Mouse (Mus musculus) retina, postnatal 1 day (tissue): ENCODE results near the gene Mgst3.
A peak's percentile ranks its signal among the peaks of the same experiment; 100 is the strongest.

ENCODE experiments used
- DNase-seq: peaks from one replicate; pipeline ENCODE4 v3.0.0-alpha.2; 2012

Gene Mgst3

GRCm38 (mm10) chr1:167387310-167387709, 6.3 kb downstream of the Mgst3 start:
- no peak for DNase-seq

GRCm38 (mm10) chr1:167386466-167386865, 7.2 kb downstream of the Mgst3 start:
- DNase-seq, result no peak

DNA sequence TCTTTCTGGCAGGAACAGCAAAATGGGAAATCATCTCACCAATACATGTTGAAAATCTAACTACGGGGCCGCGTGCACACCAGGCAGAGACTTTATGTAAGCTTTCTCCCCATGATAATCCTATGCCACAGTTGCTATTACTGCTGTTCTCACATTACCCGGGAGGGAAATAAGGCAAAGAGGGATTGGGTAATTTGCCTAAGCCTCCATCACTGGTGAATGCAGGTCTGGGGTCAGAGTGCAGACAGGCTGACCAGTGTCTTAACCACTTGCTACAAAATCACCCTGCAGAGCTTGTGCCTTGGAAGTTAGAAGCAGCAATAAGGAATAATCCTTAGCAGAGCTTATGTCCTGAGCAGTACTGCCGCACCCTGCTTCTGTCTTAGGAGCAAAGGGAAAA, 8.0 kb downstream of the Mgst3 start:
- DNase-seq, result peak; percentile 19

- no peak for DNase-seq
Measured at GRCm38 (mm10) chr1:167385211-167385610, 8.4 kb downstream of the Mgst3 start.

GRCm38 (mm10) chr1:167384156-167384555, 9.5 kb downstream of the Mgst3 start:
- no peak for DNase-seq

DNA sequence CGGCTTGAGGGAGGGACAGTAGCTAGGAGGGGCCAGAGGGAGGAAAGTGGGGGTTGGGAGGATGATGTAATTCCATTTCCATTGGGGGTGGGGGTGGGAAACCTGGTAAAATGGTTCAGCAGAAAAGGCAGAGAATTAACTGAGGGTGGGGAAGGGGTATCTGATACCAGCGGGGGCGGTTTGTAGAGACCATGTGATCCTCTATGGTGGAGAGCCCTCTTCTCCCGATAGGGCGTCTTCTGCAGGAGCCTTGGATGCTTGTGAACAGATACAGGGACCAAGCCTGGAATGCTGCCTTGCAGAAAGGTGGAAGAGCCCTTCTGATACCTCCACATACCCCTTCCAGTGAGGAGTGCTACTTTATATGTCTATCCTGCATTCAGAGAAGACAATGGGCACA, 10.5 kb downstream of the Mgst3 start:
- no peak for DNase-seq

- DNase-seq, result no peak
Measured at GRCm38 (mm10) chr1:167382763-167383162, 10.9 kb downstream of the Mgst3 start.

DNA sequence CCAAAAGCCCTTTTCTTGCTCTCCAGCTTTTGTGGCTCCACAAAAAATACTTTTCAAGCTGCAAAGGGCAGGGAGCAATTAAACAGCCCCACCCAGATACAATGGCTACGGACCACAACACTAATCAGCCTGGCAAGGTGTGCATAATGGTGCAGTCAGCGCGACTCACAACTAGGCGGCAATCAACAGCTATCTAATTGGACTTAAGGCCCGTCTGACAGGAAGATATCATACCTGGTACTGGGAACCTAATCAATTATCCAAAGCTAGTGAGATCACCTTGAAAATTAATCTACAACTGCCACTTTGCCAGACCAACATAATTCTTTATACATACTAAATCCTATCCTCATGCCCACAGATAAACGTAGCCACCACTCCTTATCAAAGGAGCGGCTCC, 11.3 kb downstream of the Mgst3 start:
- no peak for DNase-seq

GRCm38 (mm10) chr1:167381050-167382015, 12.3 kb downstream of the Mgst3 start:
- no peak for DNase-seq

DNA sequence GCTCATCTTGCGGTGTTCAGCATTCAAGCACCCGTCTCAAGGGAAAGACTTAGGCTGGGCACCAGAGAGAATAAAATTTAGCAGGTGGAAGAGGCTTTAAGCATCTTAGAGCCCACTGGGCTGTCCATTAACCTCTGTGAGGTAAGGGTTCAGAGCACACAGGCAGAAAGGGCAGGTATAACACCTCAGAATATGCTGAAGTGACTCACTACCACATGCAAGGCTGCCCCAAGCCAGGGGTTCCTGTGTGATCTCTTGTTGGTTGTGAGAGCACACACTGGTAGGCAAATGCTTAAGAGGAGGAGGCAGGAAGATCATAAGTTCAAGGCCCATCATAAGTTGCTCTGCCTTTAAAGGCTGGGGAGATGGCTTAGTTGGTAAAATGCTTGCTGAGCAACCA, 13.4 kb downstream of the Mgst3 start:
- DNase-seq, result no peak

DNA sequence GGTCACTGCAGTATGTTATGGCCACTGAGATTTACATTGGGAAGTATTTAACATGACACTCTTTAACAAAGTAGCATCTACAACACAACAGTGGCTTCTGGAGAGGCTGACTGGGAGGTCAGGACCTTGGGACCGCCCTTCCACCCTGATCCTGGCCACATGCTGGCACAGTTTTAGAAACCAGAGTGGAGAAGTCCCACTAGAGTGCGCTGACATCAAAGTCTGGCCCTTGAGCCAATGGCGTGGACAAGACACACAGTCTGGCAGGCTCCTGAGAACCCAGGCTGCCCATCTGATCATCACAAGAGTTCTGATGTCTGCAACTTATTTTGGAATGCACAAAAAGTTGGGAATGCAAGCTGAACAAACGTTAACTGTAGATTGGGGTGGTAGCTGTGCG, 13.9 kb downstream of the Mgst3 start:
- DNase-seq, result no peak

GRCm38 (mm10) chr1:167378019-167378418, 15.6 kb downstream of the Mgst3 start:
- no peak for DNase-seq

GRCm38 (mm10) chr1:167374942-167375341, 18.7 kb downstream of the Mgst3 start:
- DNase-seq, result no peak

DNA sequence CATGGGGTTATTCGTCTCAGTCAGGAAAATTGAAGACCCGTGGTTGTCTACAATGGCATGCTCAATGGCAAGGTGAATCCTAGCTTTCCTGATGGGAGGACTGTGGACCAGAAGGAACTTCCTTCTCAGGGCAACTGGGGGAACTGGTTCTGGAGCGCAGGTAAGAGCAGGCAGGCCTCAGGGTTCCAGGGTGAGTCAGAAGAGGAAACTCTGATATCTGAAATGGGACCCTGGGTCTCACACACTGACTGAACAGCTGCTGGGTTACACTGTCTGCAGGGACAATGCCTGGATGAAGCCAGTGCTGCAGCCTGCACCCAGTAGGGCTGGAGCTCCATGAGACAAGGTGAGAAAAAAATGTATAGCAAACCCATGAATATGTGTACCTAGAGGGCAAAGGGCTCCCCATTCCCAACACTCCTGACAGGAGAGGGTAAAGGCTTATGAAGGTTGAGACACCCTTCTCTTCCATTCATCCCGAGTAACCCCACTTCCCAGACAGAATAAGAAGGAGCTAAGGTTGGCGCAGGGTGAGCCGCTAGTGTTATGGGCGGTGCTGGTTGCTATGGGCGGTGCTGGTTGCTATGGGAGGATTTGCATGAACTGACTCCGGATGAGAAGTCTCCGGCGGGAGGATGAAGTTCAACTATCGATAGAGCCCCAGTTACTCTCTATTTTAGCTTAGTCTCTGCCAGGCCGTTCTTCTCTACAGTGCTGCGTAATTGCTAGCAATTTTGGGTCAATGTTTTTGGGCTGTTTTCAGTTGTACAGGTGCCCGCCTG, 19.4 kb downstream of the Mgst3 start:
- DNase-seq, result peak; percentile 52

GRCm38 (mm10) chr1:167372739-167373138, 20.9 kb downstream of the Mgst3 start:
- no peak for DNase-seq

GRCm38 (mm10) chr1:167369905-167370304, 23.7 kb downstream of the Mgst3 start:
- DNase-seq, result peak; percentile 87

GRCm38 (mm10) chr1:167368513-167368912, 25.1 kb downstream of the Mgst3 start:
- no peak for DNase-seq

- DNase-seq, result no peak
Measured at GRCm38 (mm10) chr1:167368018-167368417, 25.6 kb downstream of the Mgst3 start.

GRCm38 (mm10) chr1:167366621-167367020, 27.0 kb downstream of the Mgst3 start:
- no peak for DNase-seq

DNA sequence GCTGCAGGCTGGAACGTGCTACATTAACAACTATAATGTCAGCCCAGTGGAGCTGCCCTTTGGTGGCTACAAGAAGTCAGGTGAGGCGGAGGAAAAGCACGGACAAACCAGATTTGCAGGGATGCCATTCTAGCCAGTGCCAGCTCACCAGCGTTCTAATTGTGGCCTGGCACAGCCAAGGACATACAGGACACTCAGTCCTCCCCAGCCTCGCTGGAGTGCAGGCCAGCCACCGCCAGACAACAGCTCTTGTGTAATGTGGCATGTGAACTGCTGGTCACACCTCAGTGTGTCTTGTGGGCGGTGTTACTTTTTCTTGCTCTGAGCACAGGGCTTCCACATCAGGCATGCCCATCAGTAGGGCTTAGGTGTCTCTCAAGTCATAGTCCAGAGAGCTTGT, 27.8 kb downstream of the Mgst3 start:
- no peak for DNase-seq

- no peak for DNase-seq
Measured at GRCm38 (mm10) chr1:167363322-167363721, 30.3 kb downstream of the Mgst3 start.

DNA sequence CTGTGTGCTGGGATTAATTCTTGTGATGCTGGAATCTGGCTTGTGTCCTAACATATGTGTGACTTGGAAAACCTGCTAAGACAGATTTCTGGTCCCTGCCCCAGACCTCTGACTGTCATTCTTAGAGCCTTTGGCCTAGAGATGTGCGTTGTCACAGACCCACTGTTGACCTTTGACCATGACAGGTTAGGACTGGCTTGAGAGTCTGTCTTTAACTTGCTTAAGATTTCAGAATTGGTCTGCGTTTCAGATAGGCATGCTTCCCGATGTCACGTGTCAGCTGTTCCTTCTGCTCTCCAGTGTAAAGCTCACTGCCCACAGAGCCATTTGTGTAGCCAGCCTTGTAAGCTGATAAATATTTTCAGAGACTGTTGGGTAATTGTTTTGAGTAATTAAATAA, 30.8 kb downstream of the Mgst3 start:
- DNase-seq, result no peak

DNA sequence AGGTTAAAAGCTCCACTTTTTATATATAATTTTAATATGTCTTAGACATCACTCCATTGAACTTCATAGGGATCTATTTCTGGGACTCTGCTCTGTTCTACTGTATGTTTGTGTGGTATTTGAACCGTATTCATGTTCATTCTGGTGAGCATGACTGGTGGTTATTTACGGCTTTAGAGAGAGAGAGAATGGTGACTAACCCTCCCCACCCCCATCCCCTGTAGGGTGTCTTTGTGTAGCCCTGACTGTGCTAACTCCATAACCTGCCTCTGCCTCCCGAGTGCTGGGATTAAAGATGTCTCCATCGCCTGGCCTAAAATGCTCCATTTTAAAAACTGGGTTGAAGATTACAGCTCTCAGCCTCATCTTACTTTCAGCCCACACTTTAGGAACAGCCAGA, 33.4 kb downstream of the Mgst3 start:
- no peak for DNase-seq

GRCm38 (mm10) chr1:167358731-167359130, 34.9 kb downstream of the Mgst3 start:
- no peak for DNase-seq
